Mouse (Mus musculus) ES-CJ7 (cell line): ENCODE measurements at regions not wholly inside any gene's neighbourhood (a gene's known extent, or its start where the extent isn't known, plus 50 kb on each side); places are given as distances from the start of the nearest gene placed in this dataset.

Source experiments
- DNase-seq: peaks from one replicate; pipeline ENCODE4 v3.0.0; 2011; ENCODE audit warnings: low read depth, low spot score

- DNase-seq, result no peak
These were observed 146.7 kb downstream of the Pax3 start for GRCm38 (mm10) chr1:78050231-78050630.

- no peak for DNase-seq
These were observed 164.6 kb downstream of the Pax3 start for GRCm38 (mm10) chr1:78032336-78032735.

GRCm38 (mm10) chr1:78021766-78022165 lies 175.2 kb downstream of the Pax3 start:
- no peak for DNase-seq

- DNase-seq, result no peak
These were observed 175.9 kb downstream of the Pax3 start for GRCm38 (mm10) chr1:78021014-78021413.

GRCm38 (mm10) chr1:78017949-78018617 lies 178.9 kb downstream of the Pax3 start:
- no peak for DNase-seq

- DNase-seq, result no peak
These were observed 180.2 kb downstream of the Pax3 start for GRCm38 (mm10) chr1:78016541-78017267.

GRCm38 (mm10) chr1:78015999-78016398 lies 180.9 kb downstream of the Pax3 start:
- DNase-seq, result no peak

- DNase-seq, result no peak
These were observed 183.5 kb downstream of the Pax3 start for GRCm38 (mm10) chr1:78013396-78013795.

- peak; percentile 90 for DNase-seq
These were observed 188.0 kb downstream of the Pax3 start for GRCm38 (mm10) chr1:78008811-78009410.

- DNase-seq, result no peak
These were observed 192.6 kb downstream of the Pax3 start for GRCm38 (mm10) chr1:78004376-78004775.

GRCm38 (mm10) chr1:77998727-77999126 lies 198.2 kb downstream of the Pax3 start:
- no peak for DNase-seq

GRCm38 (mm10) chr1:77981528-77981927 lies 215.4 kb downstream of the Pax3 start:
- no peak for DNase-seq

GRCm38 (mm10) chr1:77978696-77979095 lies 218.2 kb downstream of the Pax3 start:
- peak; percentile 68 for DNase-seq

- DNase-seq, result no peak
These were observed 221.0 kb downstream of the Pax3 start for GRCm38 (mm10) chr1:77975941-77976340.

GRCm38 (mm10) chr1:77972301-77972717 lies 224.6 kb downstream of the Pax3 start:
- peak; percentile 91 for DNase-seq

GRCm38 (mm10) chr1:77964656-77965335 lies 232.1 kb downstream of the Pax3 start:
- peak; percentile 9 for DNase-seq

GRCm38 (mm10) chr1:77959309-77959708 lies 237.6 kb downstream of the Pax3 start:
- DNase-seq, result peak; percentile 56

- DNase-seq, result no peak
These were observed 239.7 kb downstream of the Pax3 start for GRCm38 (mm10) chr1:77957156-77957767.

GRCm38 (mm10) chr1:77947894-77948293 lies 249.0 kb downstream of the Pax3 start:
- no peak for DNase-seq

- no peak for DNase-seq
These were observed 252.6 kb downstream of the Pax3 start for GRCm38 (mm10) chr1:77944327-77944645.

GRCm38 (mm10) chr1:77943633-77944326 lies 253.2 kb downstream of the Pax3 start:
- no peak for DNase-seq
